Mouse (Mus musculus): Measurements from ENCODE around the gene Nudt4.
"Not testable (repeated sequence)": the region's sequence is repeated elsewhere in the genome, so short reads cannot be mapped to it uniquely, and the experiment has no call there.

Gene Nudt4

DNA sequence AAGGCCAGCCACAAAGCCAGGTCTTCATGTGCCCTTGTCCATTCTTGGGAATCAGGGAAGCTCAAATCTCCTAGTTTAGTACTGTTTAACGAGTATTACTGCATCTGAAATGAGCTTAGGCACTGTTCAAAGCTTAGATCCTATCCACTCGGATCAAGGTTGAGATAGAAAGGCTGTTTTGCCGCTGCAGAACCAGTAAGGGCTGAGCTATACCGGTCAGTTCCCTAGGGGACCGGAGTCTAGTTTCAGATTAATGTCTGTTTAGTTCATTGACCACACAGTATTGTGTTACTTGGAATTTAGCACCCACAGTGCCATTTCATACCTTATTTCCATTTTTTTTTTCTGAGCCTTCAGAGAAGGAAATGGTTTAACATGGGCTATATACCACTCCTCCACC is 3.6 kb upstream of the Nudt4 start:
- no peak for DNase-seq (ENCODE audit: low spot score)

DNA sequence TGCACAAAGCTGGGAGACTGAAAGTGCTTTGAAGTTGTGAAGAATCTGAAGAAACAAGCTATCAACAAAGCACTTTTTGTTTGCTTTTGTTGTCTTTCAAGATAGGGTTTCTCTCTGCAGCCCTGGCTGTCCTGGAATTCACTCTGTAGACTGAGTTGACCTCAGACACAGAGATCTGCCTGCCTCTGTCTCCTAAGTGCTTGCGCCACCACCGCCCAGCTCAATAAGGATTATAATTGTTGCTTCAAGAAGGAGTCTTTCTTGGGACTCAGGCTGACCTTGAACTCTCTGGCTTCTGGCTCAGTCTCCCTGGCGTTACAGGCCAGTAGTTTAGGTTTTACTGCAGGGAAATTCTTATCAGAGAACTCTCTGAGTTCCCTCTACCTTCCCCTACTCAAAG is 2.8 kb upstream of the Nudt4 start:
- peak; percentile 60 for DNase-seq (ENCODE audit: low spot score)

DNA sequence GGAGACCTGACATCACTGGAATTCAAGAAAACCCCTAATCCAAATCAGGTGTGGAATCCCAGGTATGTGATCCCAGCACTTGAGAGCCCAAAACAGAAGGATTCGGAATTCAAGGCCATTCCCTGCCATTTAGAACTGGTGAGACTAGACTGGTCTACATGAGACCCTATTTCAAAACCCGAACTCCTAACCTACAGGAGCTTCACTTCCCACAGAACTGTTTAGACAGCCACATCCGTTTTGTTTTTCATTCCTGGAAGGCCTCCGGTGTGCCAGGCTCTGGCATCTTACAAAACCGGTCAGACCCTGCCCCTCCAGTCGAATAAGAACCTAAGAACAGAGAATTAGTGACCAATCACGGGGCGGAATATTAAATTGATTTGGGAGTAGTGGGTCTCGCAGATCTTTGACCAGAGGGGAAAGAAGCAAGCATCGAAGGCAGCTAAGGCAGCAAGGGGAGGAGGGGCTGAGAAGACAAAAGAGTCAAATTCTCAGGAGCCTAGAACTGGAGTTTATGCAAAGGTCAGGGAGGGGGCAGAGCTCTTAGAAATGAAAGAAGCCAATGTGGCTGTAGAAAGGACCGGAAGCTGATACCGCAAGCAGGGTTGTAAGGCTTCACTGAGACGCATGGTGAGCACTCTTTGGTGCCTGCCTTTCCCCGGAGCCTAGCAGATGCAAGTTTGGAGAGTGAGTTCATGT is 1.4 kb upstream of the Nudt4 start:
- no peak for DNase-seq (ENCODE audit: low spot score)

GRCm38 (mm10) chr10:95562859-95563841 is 796 bp downstream of the Nudt4 start:
- peak; percentile 50 for DNase-seq (ENCODE audit: low spot score)

GRCm38 (mm10) chr10:95562395-95562794 is 1.6 kb downstream of the Nudt4 start:
- DNase-seq (ENCODE audit: low spot score) = no peak

DNA sequence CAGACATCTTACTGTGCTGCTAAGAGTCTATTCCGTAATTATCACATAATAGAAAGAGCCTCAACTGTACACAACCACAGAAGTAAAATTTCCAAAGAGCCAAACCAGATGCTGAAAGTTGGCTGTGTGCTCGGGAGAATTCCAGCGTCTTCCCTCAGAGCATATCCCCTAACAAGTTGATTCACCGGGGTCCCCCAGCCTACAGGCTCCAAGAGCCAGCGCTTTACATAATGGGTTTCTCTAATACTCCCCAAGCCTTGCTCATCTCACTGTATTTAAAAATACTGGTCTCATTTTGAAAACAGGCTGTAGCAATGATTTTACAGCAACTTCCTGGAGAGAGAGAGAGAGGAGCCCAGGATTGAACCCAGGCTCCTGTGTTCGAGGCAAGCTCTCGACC is 2.3 kb downstream of the Nudt4 start:
- no peak for DNase-seq (ENCODE audit: low spot score)

DNA sequence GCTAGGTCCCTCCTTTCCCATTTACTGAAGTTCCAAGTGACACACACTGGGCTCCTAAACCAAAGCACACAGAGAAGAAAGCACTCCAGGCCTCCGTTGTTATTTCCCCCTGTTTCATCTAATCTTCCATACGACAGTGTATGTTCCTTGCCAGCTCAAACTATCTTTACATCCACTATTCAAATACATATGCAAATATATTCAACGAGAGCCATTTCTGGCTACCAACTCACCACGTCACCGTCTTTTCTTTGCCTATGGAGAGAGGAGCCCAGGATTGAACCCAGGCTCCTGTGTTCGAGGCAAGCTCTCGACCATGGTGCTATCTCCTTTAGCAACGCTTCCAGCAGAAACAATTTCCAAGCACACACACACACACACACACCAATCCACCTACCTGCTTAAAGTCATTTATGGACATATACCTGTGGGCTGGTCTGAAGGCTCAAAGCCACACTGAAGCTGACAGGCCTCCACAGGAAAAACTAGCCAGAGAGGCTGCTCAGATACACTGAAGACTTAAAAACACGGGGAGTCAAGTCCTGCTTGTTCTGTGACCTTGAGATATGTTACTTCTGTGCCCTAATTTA is 3.5 kb downstream of the Nudt4 start:
- no peak for DNase-seq (ENCODE audit: low spot score)

DNA sequence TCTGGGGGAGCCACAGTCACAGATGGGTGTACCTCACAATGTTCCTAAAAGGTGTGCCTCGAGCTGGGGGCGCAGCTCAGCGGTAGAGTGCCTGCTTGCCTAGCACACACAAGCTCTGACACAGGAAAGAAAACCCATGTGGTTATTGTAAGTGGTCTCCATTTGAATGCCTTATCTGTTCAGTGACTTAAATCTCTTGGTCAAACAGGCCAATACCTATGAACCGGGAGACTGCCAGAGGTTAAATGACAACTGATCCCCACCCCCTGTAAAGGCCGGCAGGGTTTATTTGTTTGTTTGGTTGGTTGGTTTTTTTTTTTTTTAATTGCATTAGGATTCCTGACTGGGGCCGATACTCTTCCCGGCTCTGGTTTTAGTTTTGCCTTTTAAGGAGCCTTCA is 4.5 kb downstream of the Nudt4 start:
- DNase-seq (ENCODE audit: low spot score) = no peak

- no peak for DNase-seq (ENCODE audit: low spot score)
Observed at GRCm38 (mm10) chr10:95557337-95557828, 6.6 kb downstream of the Nudt4 start.

DNA sequence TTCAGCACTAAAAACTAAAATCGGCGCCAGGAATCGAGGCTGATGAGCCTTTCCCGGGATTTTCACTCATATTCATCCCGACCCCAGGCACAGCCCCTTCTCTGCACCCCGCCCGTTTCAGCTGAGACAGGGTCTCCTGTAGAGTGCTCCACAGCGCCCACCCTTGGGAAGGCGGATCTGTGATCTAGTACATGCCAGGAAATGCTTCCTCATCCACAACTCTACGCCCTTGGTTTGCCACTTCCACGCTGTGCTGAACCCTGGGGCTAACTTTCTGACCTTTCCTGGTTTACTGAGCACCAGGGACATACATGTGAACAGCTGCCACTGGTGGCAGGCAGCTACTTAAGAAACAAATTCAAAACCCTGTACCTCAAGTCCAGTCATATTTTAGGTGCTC is 8.1 kb downstream of the Nudt4 start:
- DNase-seq (ENCODE audit: low spot score) = no peak

- DNase-seq (ENCODE audit: low spot score) = no peak
Observed at GRCm38 (mm10) chr10:95552326-95552725, 11.6 kb downstream of the Nudt4 start.

- DNase-seq (ENCODE audit: low spot score) = no peak
Observed at GRCm38 (mm10) chr10:95551752-95552151, 12.2 kb downstream of the Nudt4 start.

DNA sequence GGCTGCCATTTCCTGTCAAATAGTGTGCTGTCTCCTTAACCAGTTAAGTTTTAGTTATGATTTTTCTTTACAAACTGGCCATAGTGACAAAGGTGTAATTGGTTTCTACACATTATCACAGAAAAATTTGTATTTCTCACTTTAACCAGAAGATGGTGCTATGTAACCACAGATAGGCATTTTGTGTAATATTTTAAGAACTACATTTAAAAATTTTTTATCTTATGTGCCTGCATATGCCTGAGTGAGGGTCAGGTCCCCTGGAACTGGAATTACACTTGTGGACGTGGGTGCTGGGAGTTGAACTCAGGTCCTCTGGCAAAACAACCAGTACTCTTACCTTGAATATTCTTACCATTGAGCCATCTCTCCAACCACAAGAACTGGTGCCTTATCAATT is 13.4 kb downstream of the Nudt4 start:
- DNase-seq (ENCODE audit: low spot score) = no peak

DNA sequence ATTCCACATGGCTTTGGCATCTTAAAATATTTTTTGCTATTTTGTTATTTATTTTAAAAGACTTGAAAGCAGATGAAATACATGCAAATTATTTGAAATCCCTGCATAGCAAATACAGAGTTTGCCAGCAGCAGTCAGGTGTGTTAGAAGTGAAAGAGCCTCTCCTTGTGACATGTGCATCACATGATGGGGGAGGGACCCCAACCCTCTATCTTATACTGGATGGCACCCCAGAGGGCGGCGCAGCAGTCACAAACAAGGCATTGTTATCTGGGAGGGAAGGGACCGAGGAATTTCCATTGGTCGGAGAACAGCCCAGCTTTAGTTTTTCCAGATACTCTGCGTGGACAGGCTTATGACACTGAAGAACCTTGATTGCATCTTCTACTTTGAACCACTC is 14.9 kb downstream of the Nudt4 start:
- DNase-seq (ENCODE audit: low spot score) = not testable (repeated sequence)

DNA sequence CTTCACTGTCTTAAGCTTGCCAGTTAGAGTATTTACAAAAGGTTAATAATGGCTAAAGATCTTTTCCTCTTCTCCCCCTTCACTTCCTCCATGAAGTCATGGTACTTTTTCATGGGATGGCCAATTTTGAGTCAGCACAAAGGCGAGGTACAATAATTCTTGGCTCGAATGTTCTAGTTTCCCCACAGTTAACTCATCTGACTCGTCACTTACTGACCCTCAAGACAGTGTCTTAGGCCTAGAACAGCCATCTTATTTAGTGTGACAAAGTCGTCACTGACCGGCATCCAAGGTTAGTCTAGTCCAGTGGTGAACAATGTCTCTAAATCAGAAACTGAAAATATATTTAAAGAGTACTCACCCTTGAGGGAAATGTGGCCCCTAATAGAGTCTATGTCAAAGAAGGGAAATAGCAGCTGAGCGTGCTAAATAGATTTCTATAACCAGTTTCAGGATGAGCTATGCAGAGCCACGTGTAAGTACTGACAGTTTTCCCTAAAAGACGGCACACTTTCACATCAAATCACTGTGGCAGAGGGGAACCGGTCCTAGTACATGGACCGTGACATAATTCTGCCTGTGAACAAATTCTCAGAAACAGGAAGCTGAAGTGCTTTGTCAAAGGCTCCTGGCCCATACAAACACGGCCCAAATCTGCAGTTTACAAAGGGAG is 15.7 kb downstream of the Nudt4 start:
- no peak for DNase-seq (ENCODE audit: low spot score)

- no peak for DNase-seq (ENCODE audit: low spot score)
Observed at GRCm38 (mm10) chr10:95546178-95546577, 17.8 kb downstream of the Nudt4 start.

DNA sequence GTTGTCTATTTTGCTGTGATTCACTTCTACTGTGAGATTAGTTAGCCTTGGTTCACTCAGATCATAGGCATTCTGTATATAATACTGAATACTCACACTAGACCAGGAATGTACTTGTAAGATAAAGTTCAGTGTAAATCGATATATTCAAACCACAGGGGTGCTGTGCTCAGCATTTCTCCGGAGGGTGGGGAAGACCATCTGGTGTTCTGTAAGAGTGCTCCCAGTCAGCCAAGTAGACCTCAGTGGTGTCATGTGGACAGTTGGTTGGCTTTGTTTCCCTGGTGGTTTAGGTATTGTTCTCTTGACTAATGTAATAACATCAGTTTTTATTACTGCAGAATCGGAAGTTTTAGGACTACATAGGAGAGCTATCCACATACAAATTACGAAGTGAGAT is 18.9 kb downstream of the Nudt4 start:
- no peak for DNase-seq (ENCODE audit: low spot score)

GRCm38 (mm10) chr10:95544651-95545050 is 19.3 kb downstream of the Nudt4 start:
- DNase-seq (ENCODE audit: low spot score) = no peak

GRCm38 (mm10) chr10:95544004-95544403 is 19.9 kb downstream of the Nudt4 start:
- no peak for DNase-seq (ENCODE audit: low spot score)

DNA sequence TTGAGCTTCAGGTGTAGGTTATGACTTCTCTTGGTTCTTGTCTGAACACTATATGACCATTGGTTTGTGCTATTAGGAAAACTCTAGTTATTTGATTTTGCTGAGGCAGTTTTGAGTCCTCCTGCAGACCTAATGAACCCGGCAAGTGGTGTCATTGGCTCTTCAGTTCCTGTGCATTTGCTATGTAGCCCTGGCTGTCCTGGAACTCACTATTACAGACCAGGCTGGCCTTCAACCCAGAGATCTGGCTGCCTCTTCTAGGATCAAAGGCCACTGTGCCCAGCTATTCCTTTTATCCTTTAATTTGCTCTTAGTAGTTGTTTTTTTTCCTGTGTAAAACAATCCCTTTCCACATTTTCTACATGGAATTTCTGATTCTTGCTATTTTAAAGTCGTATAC is 20.6 kb downstream of the Nudt4 start:
- DNase-seq (ENCODE audit: low spot score) = no peak

DNA sequence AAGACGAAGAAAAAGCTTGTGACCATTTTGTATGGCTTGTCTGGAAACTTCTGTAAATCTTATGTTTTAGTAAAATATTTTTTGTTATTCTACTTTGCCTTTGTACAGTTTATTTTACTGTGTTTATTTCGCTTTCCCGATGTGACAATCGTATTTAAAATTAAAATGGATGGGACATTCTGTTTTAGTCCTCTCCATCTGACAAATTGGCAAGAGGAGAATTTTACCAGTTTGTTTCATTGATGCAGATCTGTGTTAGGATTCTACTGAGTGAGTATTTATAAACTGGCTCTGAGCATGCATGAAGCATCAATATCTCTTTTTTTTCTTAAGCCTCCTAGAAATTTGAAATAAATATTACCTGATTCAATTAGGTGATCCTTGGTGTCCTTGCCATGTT is 21.0 kb downstream of the Nudt4 start:
- DNase-seq (ENCODE audit: low spot score) = no peak

DNA sequence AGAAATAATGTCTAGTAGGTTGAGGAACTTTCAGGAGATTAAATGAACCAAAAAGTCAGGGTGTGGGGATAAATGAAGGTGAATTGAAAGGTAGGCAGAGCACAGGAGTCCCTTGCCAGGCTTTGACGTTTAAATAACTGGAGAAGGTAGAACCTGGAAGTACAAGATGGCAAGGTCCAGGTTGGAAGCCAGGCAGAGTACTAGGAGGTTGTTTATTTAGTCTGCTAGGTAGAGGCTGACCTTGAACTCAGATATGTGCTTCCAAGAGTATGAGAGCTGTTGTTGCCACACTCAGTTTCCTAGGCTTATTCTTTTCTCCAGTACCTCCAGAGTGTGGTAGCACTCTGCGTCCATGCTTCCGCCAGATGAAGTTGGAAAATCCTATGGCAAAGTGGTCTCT is 24.1 kb downstream of the Nudt4 start:
- DNase-seq (ENCODE audit: low spot score) = no peak

Data from testis, postnatal 14 days (tissue).